Mouse (Mus musculus) embryo, embryonic 9.5 days (tissue): ENCODE data around the gene Rhbdd2.

Experiments
- DNase-seq: peaks from one replicate; pipeline ENCODE4 v3.0.0-alpha.2; 2017; ENCODE audit errors: extremely low spot score

The Rhbdd2 gene

DNA sequence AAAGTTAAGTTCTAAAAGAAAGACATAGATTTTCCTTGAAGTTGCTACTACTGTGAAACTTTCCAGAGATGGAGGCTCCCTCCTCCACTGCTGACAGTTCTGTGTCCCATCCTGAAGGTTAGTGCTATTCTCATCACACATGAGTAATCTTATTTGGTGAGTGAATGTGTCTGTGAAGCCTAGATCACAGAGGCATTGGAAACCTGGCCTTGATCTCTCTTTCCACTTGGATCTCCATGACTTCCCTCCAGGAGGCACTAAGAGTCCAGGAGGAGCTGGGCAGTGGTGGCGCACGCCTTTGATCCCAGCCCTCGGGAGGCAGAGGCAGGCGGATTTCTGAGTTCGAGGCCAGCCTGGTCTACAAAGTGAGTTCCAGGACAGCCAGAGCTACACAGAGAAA, 49.6 kb downstream of the Rhbdd2 start:
- no peak for DNase-seq

DNA sequence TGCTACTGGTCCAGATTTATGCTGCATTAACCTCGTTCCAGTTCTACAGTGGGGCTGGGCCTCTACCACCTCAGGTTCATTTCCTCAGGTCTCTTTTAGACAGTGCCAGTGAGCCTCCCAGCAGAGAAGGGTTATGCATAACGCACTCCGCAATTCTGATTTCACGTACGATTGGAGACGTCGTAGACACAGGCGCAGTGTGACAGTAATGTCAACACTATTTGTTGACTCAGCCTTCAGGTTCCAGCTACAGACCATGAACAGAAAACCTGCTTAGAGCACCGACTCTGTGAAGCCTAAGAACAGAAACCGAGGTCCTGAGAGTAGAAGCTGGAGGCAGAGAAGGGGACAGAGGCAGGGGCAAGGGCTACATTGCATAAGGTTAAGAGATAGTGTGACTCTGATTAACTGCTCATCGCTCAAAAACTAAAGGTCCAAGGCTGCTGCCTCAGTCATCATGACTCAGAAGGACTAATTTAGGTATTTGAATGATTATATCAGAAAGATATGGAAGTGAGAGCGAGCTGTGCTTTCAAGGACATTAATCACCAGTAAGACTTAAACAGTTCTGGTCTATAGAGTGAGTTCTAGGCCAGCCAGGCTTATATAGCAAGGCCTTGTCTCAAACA, 50.6 kb downstream of the Rhbdd2 start:
- DNase-seq, result no peak

DNA sequence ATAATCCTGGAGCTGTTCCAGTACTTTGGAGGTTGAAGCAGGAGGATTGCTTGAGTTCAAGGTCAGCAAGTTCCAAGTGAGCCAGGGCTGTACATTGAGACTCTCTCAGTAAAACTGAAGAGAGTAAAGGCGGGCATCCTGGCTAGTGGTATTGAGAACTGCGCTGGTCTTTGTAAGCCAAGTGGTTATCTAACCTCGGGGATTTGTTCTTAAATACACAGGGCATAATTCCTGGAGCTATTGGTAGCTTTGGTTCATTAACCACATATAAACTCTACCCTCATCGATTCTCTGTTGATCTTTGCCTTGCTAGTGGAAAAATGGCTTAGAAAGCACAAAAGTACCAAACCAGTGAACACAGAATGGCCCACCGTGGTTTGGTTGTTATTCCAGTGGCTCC, 58.0 kb downstream of the Rhbdd2 start:
- no peak for DNase-seq

DNA sequence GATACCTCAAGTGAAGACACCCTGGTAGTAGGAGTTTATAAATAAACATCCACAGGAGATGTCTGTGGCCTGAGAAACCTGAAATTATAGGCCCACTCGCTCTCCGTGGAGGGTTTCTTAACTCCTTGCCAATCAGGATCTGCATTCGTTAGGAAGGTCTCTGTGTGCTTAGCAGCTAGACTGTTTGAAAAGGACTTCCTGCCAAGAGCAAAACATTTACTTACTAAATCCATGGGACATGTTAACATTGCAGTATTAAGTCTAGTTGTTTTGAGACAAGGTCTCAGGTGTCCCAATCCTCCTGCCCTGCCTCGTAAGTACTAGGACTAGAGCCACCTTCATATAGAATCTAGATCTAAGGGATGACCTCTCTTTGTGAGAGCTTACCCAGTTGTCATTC, 58.8 kb downstream of the Rhbdd2 start:
- no peak for DNase-seq

DNA sequence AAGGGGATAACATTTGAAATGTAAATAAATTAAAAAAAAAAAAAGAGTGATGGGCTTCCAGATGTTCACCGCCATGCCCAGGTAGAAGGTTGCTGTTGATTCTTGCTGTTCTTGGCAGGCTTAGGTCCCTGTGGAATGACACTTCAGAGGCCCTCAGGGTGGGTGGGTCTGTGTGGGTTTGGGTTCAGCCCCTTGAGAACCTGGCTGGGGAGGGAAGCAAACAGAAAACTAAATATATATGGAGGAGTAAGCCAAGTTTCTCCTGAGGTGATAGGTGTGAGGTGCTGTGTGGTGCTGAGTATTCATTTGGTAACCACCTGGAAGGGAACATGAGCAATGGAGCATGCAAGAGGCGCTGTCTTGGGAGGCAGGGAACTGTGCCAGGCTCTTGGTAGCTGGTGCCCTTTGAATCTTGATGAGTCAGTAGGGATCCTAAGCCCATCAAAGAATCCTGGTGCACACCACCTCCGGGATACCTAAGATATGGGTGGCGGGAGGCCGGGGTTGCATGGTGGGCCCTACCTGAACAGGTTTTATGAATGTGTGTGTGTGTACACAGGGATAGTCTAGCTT, 60.9 kb downstream of the Rhbdd2 start:
- DNase-seq, result no peak

DNA sequence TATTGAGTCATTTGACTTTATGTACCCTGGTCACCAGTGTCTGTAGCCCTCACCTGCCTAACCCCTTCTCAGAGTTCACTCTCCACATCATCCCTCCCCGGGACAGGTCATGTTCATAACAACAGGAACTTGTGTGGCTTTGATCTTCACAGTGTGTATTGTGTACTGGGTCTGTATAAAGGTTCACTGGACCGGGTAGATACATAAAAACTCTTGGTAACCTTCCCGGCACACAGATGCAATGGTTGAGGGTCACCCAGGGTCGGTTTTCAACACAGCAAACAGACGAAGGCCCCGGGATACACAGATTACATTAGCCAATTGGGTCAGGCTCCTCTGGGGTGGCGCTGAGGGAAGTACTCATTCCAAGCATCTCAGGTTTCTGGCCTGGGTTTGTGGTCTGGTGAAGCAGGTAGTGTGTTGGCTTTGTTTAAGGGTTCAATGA, 62.9 kb downstream of the Rhbdd2 start:
- no peak for DNase-seq
